Mouse (Mus musculus): ENCODE results near the gene Brd4.

Gene Brd4

GRCm38 (mm10) chr17:32284262-32285137 is at the start of gene Brd4:
Gene Brd4, minus strand, starts transcription at chr17:32284722.
- peak; percentile 80 for DNase-seq (ENCODE audit: low spot score)

- DNase-seq (ENCODE audit: low spot score) = no peak
Observed at GRCm38 (mm10) chr17:32333675-32334303, 49.3 kb upstream of the Brd4 start.

- DNase-seq (ENCODE audit: low spot score) = no peak
Observed at GRCm38 (mm10) chr17:32327501-32327900, 43.0 kb upstream of the Brd4 start.

- no peak for DNase-seq (ENCODE audit: low spot score)
Observed at GRCm38 (mm10) chr17:32322809-32323208, 38.3 kb upstream of the Brd4 start.

DNA sequence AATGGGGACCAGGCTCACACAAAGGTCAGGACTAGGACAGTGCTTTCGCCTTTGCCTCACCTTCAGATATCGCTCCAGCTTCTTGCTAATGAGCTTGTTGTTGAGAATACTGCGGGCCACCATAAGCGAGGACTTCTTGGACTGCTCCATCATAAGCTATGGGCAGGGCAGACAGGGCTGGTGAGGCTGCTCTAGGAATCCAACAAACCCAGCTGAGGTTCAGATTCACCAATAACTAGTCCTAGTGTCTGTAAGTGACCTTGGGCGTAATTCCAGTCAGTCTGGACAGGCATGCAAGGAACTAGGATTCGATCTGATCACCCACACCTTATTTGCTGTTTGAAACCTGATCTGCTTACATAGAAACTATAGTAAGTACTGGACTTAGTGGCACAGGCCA is 37.3 kb upstream of the Brd4 start:
- DNase-seq (ENCODE audit: low spot score) = no peak

DNA sequence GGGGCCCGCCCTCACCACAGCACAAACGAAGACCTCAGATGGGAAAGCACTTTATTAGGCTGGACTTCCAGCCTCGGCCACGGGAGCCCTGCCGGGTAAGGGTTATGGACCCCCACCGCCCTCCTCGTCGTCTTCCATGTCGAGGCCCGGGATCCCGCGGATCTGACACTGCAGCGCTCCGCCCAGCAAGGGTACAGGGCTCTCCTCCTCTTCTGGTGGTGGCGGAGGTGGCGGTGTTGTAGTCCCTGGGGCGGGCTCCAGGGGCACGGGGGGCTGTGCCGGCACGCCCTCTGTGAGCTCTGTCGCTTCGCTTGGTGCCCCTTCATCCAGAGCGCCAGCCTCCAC is 36.8 kb upstream of the Brd4 start:
- DNase-seq (ENCODE audit: low spot score) = no peak

- DNase-seq (ENCODE audit: low spot score) = peak; percentile 82
Observed at GRCm38 (mm10) chr17:32320597-32321389, 36.3 kb upstream of the Brd4 start, which contains the start of gene Akap8. Gene Akap8, minus strand, starts transcription at chr17:32321238.

DNA sequence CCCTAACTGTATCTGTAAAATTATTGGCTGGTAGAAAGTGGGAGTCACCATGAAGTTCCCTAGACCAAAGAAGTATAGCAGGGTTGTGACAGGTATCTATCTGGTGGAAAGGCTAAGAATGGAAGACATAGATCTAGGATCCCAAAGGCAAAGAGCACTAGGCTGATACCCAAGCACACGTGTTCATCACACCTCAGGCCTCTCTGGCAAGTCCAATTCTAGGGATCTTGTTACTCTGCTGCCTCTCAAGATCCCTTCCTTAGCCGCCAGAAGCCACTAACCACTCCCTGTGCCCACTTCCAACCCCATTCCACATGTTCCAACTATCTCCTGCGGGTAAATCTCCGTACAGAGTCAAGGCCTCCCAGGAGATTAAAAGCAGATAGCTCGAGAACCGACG is 35.4 kb upstream of the Brd4 start:
- no peak for DNase-seq (ENCODE audit: low spot score)

- DNase-seq (ENCODE audit: low spot score) = no peak
Observed at GRCm38 (mm10) chr17:32317708-32318107, 33.2 kb upstream of the Brd4 start.

DNA sequence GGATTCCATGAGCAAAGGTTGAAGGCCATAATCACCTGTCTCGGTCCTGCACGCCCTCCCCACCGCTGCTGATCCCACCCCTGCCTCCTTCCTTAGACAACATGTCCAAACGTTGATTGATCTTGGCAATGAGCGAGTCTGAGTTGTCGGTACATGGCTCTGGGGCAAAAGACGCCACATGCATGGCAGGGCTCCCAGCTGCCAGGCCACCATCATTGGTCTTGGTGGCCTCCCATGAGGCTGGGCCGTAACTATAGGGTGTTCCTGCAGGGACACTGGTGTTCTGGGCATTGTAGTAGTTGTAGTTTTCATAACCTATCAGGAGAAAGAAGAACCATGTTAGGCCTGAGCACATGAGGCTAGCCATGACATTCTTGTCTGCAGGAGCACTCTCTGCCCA is 32.5 kb upstream of the Brd4 start:
- DNase-seq (ENCODE audit: low spot score) = no peak

- no peak for DNase-seq (ENCODE audit: low spot score)
Observed at GRCm38 (mm10) chr17:32315560-32315959, 31.0 kb upstream of the Brd4 start.

- no peak for DNase-seq (ENCODE audit: low spot score)
Observed at GRCm38 (mm10) chr17:32313892-32314291, 29.4 kb upstream of the Brd4 start.

DNA sequence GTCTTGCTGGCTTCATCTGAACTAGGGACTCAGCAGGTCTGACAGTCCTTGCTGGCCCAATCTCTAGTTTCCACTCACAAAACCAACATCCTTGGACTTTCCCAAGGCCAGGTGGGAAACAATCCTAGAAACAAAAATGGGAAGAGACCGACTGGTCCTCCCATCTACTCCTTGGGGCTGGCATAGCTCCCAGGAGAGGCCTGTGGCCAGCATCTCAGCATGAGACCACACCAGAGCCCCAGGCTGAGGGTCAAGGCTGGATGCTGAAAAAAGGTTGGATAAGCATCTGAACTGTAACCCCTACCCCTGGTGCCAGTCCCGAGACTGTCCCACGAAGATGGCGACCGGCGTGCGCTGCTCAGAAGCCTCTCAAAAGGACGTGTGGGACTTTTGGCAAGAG is 28.3 kb upstream of the Brd4 start:
- DNase-seq (ENCODE audit: low spot score) = no peak

DNA sequence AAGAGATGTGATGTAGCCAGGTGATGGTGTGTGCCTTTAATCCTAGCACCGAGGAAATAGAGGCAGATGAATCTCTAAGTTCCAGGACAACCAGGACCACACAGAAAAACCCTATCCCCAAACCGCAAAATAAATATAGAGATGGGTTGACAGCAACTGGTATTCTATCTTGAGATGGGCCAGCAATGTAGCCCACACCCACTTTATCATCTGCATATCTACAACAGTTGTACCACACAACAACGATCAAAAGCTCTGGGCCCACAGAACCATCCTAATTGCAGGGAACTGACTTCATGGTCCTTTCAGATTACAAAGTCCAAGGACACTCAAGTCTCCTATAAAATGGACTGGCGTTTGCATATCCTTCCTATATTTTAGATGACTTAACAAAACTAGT is 23.4 kb upstream of the Brd4 start:
- no peak for DNase-seq (ENCODE audit: low spot score)

DNA sequence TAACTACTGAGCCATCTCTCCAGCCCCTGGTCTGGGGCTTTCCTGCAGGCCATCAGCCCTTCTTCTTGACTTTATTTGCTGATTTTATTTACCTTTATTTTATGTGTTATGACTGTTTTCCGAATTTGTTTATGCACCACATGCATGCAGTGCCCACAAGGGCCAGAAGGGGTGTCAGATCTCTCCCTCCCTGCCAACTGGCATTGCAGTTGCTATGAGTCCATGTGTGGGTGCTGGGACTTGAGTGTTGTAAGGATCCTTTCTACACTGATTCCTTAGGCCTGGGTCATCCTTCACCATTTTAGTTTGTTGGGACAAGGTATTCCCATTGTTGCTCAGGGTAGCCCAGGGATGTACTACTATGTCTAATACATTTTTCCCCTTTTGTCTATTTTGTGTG is 13.6 kb upstream of the Brd4 start:
- no peak for DNase-seq (ENCODE audit: low spot score)

DNA sequence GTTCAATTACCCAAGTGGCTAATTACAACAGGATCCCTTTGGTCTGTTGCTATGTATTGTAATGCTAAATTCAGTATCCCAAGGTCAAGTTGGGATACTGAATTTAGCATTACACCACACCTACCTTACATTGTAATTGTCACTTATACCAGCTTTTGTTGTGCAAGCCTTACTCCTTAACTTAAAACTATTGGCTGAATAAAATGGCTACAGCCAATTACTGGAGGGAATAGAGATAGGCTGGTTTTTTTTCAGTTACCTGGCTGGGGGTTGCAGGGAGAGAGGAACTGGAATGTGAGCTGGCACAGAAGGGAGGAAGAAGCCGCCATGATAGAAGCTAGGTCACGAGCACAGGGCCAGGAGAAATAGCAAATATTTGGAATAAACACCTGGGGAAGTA is 11.4 kb upstream of the Brd4 start:
- no peak for DNase-seq (ENCODE audit: low spot score)

- no peak for DNase-seq (ENCODE audit: low spot score)
Observed at GRCm38 (mm10) chr17:32295160-32295559, 10.6 kb upstream of the Brd4 start.

DNA sequence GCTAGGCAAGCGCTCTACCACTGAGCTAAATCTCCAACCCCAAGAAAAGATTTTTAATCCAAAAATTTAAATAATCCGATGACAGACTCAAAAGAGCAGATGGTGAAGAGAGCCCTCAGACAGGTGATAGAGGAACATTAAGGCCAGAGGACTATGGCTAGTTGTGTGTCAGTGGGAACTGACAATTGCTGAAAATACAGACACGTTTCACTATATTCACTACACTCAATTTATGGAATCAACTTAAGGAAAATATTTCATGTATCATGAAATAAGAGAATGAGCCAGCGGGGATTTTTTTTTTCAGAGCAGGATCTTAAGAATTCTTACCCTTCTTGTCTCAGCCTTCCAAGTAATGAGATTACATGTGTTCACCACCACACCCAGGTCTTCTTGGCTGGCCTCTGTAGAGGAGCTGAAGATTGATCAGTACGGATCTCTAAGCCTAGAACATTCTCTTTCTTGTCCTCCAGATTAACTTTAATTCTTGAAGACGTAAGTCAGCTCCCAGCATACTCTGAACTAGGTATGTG is 682 bp upstream of the Brd4 start:
- DNase-seq (ENCODE audit: low spot score) = no peak

GRCm38 (mm10) chr17:32283771-32284221 is 726 bp downstream of the Brd4 start:
- peak; percentile 23 for DNase-seq (ENCODE audit: low spot score)

GRCm38 (mm10) chr17:32283341-32283740 is 1.2 kb downstream of the Brd4 start:
- no peak for DNase-seq (ENCODE audit: low spot score)

DNA sequence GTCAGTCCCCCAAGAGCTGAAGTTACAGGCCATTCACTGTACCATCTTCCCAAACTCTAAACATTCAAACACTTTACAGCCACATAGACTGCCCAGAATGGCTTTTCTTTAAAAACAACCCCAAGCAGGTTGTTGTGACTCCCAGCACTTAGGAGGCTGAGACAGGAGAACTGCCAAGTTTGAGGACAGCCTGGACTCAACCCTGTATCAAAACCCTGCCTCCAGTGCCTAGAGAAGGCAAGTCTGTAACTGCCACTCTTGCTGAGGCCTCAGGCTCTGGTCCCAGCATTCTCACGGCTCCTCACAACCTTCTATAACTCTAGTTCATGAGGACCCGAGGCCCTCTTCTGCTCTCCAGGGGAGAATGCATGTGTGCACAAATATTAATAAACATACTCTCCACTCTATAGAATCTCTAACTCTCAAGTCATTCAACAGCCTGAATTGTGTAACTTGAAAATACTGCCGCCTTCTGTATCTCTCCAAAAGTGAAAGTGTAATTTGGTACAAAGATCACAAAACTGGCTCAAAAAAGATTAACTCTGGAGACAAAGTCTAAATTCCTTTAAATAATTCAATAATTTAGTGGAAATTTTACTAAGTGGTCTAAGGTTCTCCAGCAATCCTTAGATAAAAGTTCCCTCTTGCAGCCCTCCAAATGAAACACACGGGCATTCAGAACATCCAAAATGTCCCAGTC is 2.8 kb downstream of the Brd4 start:
- no peak for DNase-seq (ENCODE audit: low spot score)

DNA sequence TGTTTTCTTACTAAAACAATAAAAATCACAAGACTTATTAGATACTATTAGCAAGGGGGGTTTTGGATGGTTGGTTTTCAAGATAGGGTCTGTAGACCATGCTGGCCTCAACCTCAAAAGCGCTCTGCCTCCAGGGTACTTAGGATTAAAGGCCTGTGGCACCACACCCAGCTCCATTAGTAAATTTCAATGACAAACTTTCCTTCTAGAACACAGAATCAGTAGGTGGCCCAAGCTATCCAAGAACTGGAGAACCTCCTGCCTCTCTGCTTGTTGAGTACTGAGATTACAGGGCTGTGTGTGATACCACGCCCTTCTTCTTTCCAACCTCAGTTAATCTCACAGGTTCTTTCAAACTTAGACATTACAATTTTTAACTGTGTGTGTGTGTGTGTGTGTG is 3.4 kb downstream of the Brd4 start:
- DNase-seq (ENCODE audit: low spot score) = no peak

Data from ovary, postnatal 10 days (tissue).